19 mouse cellular contexts compared by ENCODE assay signal in genomic region chr12:81843501-81843900, GRCm38 (mm10). TPM values are rescaled to one million over a fixed set of nuclear protein-coding genes. Genes with fewer than 3 reads are reported as not detected.
DNase-seq lines count a peak whose midpoint lies in the region; ATAC-seq and TF ChIP-seq lines count a peak whose summit lies in the region.
"Had no signal": no experiment of that assay in that cellular context is flagged by ENCODE, and none has a peak within 500 bp of the region (broad histone marks: within the 10 kb centered on the region; RNA-seq: fewer than 3 reads in every experiment).

No protein-coding gene starts in this region.

- H3K9ac ChIP-seq in embryonic facial prominence, embryonic 13.5 days: no peak overlapping the region
- H3K9ac ChIP-seq in embryonic facial prominence, embryonic 15.5 days: no peak overlapping the region
- H3K9ac ChIP-seq in midbrain, embryonic 11.5 days (ENCODE audit: low read length): no peak overlapping the region
- H3K9ac ChIP-seq: heart, embryonic 13.5 days; kidney, embryonic 15.5 days; limb, embryonic 15.5 days; midbrain, embryonic 13.5 days had no signal

- no peaks in the 10 kb centered on the region for H3K36me3 ChIP-seq in embryonic facial prominence, embryonic 13.5 days
- H3K36me3 ChIP-seq in embryonic facial prominence, embryonic 10.5 days (replicated peaks): no peaks in the 10 kb centered on the region
- no peaks in the 10 kb centered on the region for H3K36me3 ChIP-seq in embryonic facial prominence, embryonic 15.5 days
- no peaks in the 10 kb centered on the region for H3K36me3 ChIP-seq in midbrain, embryonic 11.5 days (ENCODE audit: control insufficient read depth, insufficient read depth, low read length)
- H3K36me3 ChIP-seq: heart, embryonic 13.5 days; hindbrain, embryonic 10.5 days; kidney, embryonic 15.5 days; limb, embryonic 15.5 days; midbrain, embryonic 13.5 days had no signal

- no peak for DNase-seq in embryonic facial prominence, embryonic 10.5 days (ENCODE audit: low spot score)
- DNase-seq in left cerebral cortex, postnatal 4 days: peak; percentile 6
- DNase-seq in left cerebral cortex, adult 2 months (ENCODE audit: extremely low spot score in 1 of 2, low spot score in 2 of 2): no peak
- DNase-seq in thymus, postnatal 0 days (ENCODE audit: low spot score): no peak
- no peak for DNase-seq in midbrain, embryonic 11.5 days (ENCODE audit: low spot score, missing footprints)
- DNase-seq: B cell, adult 2 months; lung, adult 18-20 months; lung, postnatal 4 days; right cerebral cortex, adult 18-20 months had no signal

- H3K27me3 ChIP-seq in embryonic facial prominence, embryonic 13.5 days: 0 out of 2 replicates have a peak, but pooled peaks cover 2% of the 10 kb centered on the region
- H3K27me3 ChIP-seq in embryonic facial prominence, embryonic 10.5 days (replicated peaks; ENCODE audit: low read depth, poor library complexity, severe bottlenecking): peaks cover 28% of the 10 kb centered on the region
- H3K27me3 ChIP-seq in embryonic facial prominence, embryonic 15.5 days: no peaks in the 10 kb centered on the region
- H3K27me3 ChIP-seq in midbrain, embryonic 11.5 days (ENCODE audit: control insufficient read depth, insufficient read depth, low read length): no peaks in the 10 kb centered on the region; the same call in 1 of the 2 replicates
- H3K27me3 ChIP-seq: heart, embryonic 13.5 days; kidney, embryonic 15.5 days; limb, embryonic 15.5 days; Patski had no signal

- intact Hi-C loops in left cerebral cortex, postnatal 4 days (cut with DNase I): no loop called here
- intact Hi-C loops in left cerebral cortex, adult 2 months (cut with DNase I): no loop called here

- ATAC-seq in embryonic facial prominence, embryonic 13.5 days (ENCODE audit: insufficient number of reproducible peaks, insufficient read depth, low FRiP score, low TSS enrichment, low read depth): no peak
- no peak for ATAC-seq in embryonic facial prominence, embryonic 15.5 days (ENCODE audit: insufficient number of reproducible peaks, low FRiP score, low TSS enrichment, low read depth)
- ATAC-seq in megakaryocyte, adult 5-6 weeks (ENCODE audit: poor library complexity, severe bottlenecking): no peak
- ATAC-seq in midbrain, embryonic 11.5 days (ENCODE audit: low FRiP score): no peak
- ATAC-seq: midbrain, embryonic 13.5 days; Patski had no signal

- TF ChIP-seq CTCF in left cerebral cortex, adult 2 months (IDR thresholded peaks at IDR 0.05): no peak

- no peak overlapping the region for H3K4me2 ChIP-seq in embryonic facial prominence, embryonic 13.5 days
- H3K4me2 ChIP-seq in embryonic facial prominence, embryonic 15.5 days (replicated peaks): no peak overlapping the region
- H3K4me2 ChIP-seq in midbrain, embryonic 11.5 days: no peak overlapping the region
- H3K4me2 ChIP-seq: heart, embryonic 13.5 days; kidney, embryonic 15.5 days; limb, embryonic 15.5 days; midbrain, embryonic 13.5 days had no signal

- H3K27ac ChIP-seq in embryonic facial prominence, embryonic 13.5 days: peak overlapping the region; percentile 55; the same call in 1 of the 2 replicates
- no peak overlapping the region for H3K27ac ChIP-seq in embryonic facial prominence, embryonic 10.5 days (replicated peaks)
- H3K27ac ChIP-seq in left cerebral cortex, adult 2 months: no peak overlapping the region
- H3K27ac ChIP-seq in embryonic facial prominence, embryonic 15.5 days (replicated peaks): 0 out of 2 replicates have a peak overlapping the region, but pooled peaks have one; percentile 3
- no peak overlapping the region for H3K27ac ChIP-seq in midbrain, embryonic 11.5 days (ENCODE audit: low read depth, low read length)
- H3K27ac ChIP-seq: heart, embryonic 13.5 days; hindbrain, embryonic 10.5 days; kidney, embryonic 15.5 days; layer of hippocampus, adult 2 months; limb, embryonic 15.5 days; midbrain, embryonic 13.5 days had no signal

- WGBS in embryonic facial prominence, embryonic 13.5 days: 64% methylated on average over 5 of the region's 5 CpGs
- 77% methylated on average over 5 of the region's 5 CpGs for WGBS in embryonic facial prominence, embryonic 10.5 days
- WGBS in embryonic facial prominence, embryonic 15.5 days: 73% methylated on average over 5 of the region's 5 CpGs
- WGBS in midbrain, embryonic 11.5 days: 78% methylated on average over 5 of the region's 5 CpGs

- no peaks in the 10 kb centered on the region for H3K9me3 ChIP-seq in embryonic facial prominence, embryonic 13.5 days
- H3K9me3 ChIP-seq in embryonic facial prominence, embryonic 10.5 days: no peaks in the 10 kb centered on the region
- H3K9me3 ChIP-seq in embryonic facial prominence, embryonic 15.5 days (replicated peaks): no peaks in the 10 kb centered on the region
- no peaks in the 10 kb centered on the region for H3K9me3 ChIP-seq in midbrain, embryonic 11.5 days (ENCODE audit: control insufficient read depth, low read length)
- H3K9me3 ChIP-seq: heart, embryonic 13.5 days; hindbrain, embryonic 10.5 days; kidney, embryonic 15.5 days; limb, embryonic 15.5 days; midbrain, embryonic 13.5 days had no signal

- H3K4me1 ChIP-seq in embryonic facial prominence, embryonic 13.5 days: peaks cover 22% of the 10 kb centered on the region
- peaks cover 20% of the 10 kb centered on the region for H3K4me1 ChIP-seq in embryonic facial prominence, embryonic 10.5 days
- peaks cover 28% of the 10 kb centered on the region for H3K4me1 ChIP-seq in embryonic facial prominence, embryonic 15.5 days
- H3K4me1 ChIP-seq in midbrain, embryonic 11.5 days (ENCODE audit: control insufficient read depth, insufficient read depth, low read length): peaks cover 4% of the 10 kb centered on the region; the same call in 1 of the 2 replicates

- no peak overlapping the region for H3K4me3 ChIP-seq in embryonic facial prominence, embryonic 13.5 days
- no peak overlapping the region for H3K4me3 ChIP-seq in embryonic facial prominence, embryonic 10.5 days
- H3K4me3 ChIP-seq in left cerebral cortex, adult 2 months: no peak overlapping the region
- H3K4me3 ChIP-seq in embryonic facial prominence, embryonic 15.5 days (replicated peaks): no peak overlapping the region
- H3K4me3 ChIP-seq in midbrain, embryonic 11.5 days (ENCODE audit: low read depth, low read length): no peak overlapping the region
- H3K4me3 ChIP-seq: heart, embryonic 13.5 days; hindbrain, embryonic 10.5 days; kidney, embryonic 15.5 days; layer of hippocampus, adult 2 months; limb, embryonic 15.5 days; midbrain, embryonic 13.5 days had no signal

RNA-seq across cellular contexts. Expression of gene Pcnx, which starts 16.3 kb away (rescaled TPM):
- polyA plus RNA-seq in embryonic facial prominence, embryonic 13.5 days (2015; fragmentation: Nextera tagmentation; extraction: Ambion mirVana): 18.3 and 21.1 TPM in 2 replicates
- 8.0 and 12.5 TPM in 2 replicates for polyA plus RNA-seq in embryonic facial prominence, embryonic 10.5 days (2016; fragmentation: Nextera tagmentation; extraction: Ambion mirVana)
- total RNA-seq in left cerebral cortex, postnatal 4 days (2021): 100 to 1,000 TPM in 1 of 2 experiments, 10 to 100 TPM in 1; 92.7 to 107 TPM
- 100 to 1,000 TPM in 1 of 2 experiments, 10 to 100 TPM in 1; 99.3 to 109 TPM for total RNA-seq in left cerebral cortex, adult 2 months (2021)
- polyA plus RNA-seq in embryonic facial prominence, embryonic 15.5 days (2015; fragmentation: Nextera tagmentation; extraction: Ambion mirVana): 11.0 and 12.4 TPM in 2 replicates
- 33.1 and 40.1 TPM in 2 replicates for total RNA-seq in megakaryocyte, adult 5-6 weeks (2015)
- 13.1 and 18.8 TPM in 2 replicates for total RNA-seq in megakaryocyte, adult 5-6 weeks (2017)
- polyA plus RNA-seq in thymus, postnatal 0 days (2015; fragmentation: Nextera tagmentation; extraction: Ambion mirVana): 9.8 and 17.5 TPM in 2 replicates
- 11.4 and 11.9 TPM in 2 replicates for polyA plus RNA-seq in midbrain, embryonic 11.5 days (2014; fragmentation: Nextera tagmentation; extraction: Ambion mirVana)

Comparison
In these comparisons a context has a peak if more than half of its experiments do, and no peak if none do; other contexts are left out.
1. H3K27ac ChIP-seq: peak in embryonic facial prominence, embryonic 13.5 days (single experiment) and embryonic facial prominence, embryonic 15.5 days (single experiment); none in embryonic facial prominence, embryonic 10.5 days (single experiment), left cerebral cortex, adult 2 months (single experiment) and midbrain, embryonic 11.5 days (single experiment).